Mouse (Mus musculus) frontal cortex, adult (tissue): ENCODE results near the gene Shroom1.

Source experiments
- ATAC-seq: cut with Nextera tagmentation; 2 replicates; pipeline ENCODE4 v1.9.2; 2017; ENCODE audit warnings: mild to moderate bottlenecking, moderate library complexity, mixed read lengths; ENCODE audit not compliant: low TSS enrichment

The Shroom1 gene

DNA sequence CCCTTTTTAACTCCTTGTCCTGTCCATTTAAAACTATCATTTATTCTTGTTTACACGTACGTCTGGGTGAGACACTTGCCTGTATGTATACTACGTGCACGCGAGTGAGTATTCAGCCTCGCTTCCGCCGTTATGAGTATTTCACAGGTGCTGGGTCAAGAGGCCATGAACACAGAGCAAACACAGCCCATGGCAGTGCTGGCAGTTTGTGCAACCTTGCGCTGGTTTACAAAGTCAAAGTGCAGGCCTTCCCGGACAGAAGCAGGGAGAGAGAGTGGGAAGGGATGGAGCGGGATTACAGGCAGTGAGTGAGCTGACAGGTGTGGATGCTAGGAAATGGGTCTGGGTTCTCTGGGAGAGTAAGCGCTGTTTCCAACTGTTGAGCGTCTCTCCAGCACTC lies 10.8 kb upstream of the Shroom1 start:
- ATAC-seq, result no peak

DNA sequence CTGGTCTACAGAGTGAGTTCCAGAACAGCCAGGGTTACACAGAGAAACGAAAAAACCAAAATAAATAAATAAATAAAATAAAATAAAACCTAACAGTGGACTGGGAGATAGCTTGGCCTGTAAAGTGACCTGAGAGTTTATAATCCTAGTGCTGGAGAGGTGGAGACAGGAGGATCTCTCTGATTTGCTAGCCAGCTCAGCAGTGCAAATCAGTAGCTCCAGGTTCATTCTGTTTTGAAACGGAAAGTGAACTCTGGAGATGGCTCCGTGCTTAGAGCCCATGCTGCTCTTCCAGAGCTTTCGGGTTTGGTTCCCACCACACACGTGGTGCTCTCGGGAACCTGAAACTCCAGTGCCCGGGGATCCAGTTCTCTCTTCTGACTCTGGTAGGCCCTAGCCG lies 9.0 kb upstream of the Shroom1 start:
- no peak for ATAC-seq

DNA sequence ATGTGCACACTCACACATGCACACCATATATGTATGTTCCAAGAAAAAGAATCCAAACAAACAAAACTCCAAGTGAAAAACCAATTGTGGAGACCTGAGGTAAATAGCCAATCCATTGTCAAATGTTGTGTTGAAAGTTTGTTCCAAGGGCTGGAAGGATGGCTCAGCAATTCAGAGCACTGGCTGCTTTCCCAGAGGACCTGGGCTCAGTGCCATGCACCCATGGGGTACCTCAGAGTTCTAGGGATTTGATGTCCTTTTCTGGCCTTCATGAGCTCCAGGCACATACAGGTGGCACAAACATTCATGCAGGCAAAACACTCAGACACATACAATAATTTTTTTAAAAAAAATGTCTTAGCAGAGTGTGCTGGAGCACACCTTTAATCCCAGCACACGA lies 8.5 kb upstream of the Shroom1 start:
- no peak for ATAC-seq

DNA sequence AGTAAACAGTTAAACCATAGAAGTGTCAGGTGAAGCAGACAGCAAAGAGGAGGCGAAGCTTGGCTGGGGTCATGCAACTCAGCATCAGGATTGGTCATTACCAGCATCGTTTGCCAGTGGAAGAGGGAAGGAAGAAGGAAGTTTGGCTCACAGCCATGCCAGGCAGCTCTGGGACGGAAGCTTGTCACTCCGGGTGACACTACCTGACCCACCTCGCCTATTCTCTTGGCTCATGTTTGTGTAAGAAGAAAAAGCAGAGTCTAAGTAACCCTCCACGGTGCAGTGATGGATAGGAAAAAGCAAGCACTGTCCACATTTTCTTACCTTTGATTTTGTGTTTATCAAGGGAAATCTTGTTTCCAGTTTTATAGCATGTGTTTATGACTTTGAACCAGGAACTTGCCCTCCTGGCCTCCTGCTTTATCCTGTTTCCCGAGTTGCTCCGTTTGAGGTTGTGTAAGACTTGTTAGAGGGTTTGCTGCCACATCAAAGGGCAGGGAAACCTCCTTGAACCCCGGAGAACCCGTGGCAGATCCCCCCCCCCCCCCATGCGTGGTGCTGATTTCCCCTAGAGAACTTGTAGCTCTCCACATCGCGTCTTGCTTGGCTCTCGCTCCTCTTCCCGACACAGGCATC lies 6.8 kb upstream of the Shroom1 start:
- ATAC-seq, result no peak

DNA sequence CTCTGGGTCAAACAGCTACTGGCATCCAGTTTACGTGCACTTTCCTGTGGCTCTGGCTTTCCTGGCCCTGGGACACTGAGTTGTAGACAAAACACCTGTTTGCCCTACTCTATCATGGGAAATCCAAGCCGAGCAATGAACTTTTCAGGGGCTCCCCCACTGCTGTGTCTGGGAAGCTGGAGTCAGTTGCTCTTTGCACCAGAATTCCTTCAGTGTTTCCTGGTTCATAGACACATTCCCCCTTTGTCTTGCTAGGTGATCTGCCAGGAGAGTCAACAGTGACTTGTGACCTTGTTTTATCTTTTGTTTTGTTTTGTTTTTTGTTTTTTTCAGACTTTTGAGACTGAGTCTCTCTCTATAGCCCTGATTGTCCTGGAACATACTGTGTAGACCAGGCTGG lies 5.6 kb upstream of the Shroom1 start:
- no peak for ATAC-seq

DNA sequence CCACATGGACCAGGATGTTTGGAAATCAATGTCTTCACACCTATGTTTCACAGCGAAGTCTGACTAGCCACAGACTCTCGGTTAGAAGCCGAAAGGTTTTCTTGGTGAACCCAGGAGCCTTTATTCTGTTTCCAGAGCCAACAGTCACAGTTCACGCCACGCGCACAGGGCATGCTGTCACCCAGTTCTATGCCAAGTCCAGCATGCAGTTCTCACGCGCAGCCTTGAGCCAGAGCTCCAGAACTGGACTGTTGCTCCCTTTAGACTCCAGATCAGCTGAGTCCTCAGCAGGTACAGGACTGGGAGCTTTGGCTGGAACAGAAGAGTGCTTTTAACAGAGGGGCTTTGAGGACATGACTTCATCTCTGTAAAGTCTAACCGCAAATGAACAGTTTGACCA lies 4.6 kb upstream of the Shroom1 start:
- no peak for ATAC-seq

DNA sequence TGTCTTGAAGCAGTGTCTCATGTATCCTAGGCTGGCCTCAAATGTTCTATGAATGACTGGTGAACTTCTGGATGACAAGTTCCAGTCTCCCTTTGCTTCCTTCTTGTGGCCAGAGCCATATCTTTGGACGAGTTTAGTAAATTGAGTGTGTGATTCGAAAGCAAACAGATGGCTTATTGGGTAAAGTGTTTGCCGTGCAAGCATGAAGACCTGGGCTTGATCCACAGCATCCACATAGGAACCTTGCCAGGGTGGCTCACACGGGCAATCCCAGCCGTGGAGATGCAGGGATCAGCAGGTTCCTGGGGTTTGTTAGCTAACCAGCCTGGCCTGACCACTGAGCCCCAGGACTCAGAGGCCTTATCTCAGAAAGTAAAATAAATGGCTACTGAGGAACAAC lies 4.0 kb upstream of the Shroom1 start:
- no peak for ATAC-seq

DNA sequence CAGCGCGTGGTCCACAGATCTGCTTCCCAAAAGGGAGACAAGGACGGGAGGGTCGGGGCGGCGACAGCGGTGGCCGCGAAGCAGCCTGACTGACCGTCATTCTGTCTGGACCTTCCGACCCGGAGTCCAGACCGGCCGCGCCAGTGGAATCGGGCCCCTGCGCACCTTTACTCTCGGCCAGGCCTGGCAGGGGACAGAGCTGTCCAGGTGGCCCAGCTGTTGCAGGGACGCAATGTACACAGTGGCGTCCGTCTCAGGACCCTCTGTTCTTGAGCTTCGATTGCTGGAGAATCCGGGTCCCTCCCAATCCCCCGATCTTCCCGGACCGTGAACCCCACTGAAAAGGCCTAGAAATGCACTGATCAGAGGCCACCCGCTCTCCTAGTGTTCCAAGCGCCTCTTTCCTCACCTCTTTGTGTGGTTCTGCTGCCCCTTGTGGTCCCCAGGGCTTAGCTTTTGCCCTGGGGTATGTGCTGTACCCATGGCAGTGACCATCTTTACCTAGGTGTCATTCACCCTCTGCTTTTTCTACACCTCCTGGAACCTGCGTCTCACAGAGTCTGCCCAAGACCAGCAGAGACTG lies 458 bp downstream of the Shroom1 start:
- ATAC-seq, result no peak

DNA sequence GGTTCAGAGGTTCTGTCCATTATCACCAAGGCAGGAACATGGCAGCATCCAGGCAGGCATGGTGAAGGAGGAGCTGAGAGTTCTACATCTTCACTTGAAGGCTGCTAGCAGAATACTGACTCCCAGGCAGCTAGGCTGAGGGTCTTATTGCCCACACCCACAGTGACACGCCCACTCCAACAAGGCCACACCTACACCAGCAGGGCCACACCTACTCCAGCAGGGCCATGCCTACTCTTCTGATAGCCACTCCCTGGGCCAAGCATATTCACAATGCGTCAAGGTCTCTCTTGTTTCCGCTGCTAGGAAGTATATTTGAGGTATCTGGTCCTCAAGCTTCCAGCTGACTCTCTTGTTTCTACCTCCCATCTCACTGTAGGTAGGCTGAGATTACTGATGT lies 2.0 kb downstream of the Shroom1 start:
- ATAC-seq, result no peak

DNA sequence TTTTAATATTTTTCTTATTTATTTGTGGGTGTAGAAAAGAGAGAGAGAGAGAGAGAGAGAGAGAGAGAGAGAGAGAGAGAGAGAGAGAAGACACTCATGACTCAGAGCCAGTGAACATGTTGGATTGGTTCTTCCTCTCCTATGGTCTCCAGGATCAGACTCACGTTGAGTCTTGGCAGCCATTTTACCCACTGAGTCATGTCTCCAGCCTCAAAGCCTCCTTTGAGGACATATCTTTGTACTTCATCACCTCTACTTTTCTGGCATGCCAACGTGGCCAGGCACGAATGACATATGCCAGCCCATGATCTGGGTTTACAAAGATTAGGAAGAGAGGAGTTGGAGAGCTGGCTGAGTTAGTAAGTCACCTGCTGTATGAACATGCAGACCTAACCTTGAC lies 3.2 kb downstream of the Shroom1 start:
- no peak for ATAC-seq

DNA sequence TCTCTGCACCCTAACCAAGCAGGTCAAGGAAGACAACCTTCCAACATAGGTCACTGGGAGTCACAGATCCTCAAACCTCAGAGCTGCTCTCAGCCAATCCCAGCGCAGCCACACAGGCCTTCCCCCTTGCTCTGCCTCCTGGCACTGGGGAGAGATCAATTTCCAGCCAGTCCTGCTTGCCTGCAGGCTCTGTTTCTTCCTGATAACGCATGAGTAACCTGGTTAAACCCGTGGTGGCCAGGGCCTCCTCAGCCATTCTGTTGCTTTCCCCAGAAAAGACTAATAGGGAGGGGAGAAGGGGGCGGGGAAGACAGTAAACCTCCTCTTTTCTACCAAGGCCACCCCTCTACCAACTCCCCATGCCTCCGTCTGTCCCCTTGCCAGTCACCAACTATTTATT lies 4.7 kb downstream of the Shroom1 start:
- no peak for ATAC-seq

DNA sequence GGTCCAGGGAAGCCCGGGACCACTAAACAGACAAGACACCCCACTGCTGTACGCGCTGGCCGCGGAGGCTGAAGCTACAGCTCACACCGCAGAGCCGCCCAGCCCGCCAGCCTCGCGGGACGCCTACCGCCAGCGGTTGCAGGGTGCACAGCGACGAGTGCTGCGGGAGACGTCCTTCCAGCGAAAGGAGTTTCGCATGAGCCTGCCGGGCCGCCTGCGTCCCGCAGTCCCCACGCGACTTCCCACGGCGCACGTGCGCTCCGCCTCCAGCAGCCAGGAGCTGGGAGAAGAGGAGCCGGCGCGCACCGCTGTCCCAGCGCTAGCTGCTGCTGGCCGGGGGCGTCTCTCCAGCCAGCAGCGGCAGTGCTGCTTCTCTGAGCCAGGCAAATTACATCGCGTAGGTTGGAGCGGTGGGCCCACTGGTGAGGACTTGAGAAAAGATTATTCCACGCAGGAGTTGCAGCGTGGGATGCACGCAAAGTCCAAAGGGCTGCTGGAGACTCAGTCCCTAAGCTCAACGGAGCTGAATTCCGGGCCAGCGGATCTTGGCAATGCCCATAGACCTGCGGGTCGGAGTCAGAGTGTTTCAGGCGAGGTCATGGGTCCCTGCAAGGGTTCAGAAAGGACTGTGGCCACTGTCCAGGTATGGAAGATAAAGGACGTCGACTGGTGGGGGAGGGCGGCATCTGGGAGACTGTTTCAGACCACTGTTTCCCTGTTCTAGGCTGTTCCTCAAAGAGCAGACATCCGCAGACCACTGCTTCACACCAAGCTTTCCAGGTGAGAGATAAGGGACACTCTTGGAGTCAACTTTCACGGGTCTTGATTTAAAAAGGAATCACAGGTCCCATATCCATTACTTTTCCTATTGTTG lies 6.8 kb downstream of the Shroom1 start:
- peak; percentile 64 for ATAC-seq

DNA sequence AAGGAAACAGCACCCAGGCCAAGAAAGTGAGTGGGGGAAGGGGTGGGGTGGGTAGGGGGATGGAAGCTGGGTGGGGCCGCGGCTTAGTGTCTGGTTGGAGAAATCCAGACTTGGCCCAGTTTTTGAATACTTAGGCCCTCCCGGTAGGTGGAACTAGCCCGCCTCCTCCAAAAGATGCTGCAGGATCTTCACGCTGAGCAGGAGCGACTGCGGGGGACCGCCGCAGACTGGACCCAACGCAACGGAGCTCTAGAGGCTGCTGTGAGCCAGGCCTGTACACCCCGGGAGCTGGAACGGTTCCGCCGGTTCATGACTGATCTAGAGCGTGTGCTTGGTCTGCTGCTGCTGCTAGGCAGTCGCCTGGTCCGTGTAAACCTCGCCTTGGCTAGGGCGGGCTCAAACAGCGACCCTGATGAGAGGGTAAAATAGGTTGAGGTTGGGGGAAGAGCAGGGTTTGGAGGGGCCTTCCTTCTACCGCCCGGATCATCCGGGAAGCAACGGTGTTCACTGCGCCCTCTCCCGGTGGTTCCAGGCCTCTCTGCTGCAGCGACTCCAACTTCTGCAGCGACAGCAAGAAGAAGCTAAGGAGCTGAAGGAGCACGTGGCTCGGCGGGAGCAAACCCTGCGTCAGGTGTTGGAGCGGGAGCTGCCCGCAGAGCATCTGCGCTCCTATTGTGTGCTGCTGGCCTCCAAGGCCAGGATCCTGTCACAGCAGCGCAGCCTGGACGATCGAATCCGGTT lies 9.4 kb downstream of the Shroom1 start:
- ATAC-seq, result peak; percentile 44

DNA sequence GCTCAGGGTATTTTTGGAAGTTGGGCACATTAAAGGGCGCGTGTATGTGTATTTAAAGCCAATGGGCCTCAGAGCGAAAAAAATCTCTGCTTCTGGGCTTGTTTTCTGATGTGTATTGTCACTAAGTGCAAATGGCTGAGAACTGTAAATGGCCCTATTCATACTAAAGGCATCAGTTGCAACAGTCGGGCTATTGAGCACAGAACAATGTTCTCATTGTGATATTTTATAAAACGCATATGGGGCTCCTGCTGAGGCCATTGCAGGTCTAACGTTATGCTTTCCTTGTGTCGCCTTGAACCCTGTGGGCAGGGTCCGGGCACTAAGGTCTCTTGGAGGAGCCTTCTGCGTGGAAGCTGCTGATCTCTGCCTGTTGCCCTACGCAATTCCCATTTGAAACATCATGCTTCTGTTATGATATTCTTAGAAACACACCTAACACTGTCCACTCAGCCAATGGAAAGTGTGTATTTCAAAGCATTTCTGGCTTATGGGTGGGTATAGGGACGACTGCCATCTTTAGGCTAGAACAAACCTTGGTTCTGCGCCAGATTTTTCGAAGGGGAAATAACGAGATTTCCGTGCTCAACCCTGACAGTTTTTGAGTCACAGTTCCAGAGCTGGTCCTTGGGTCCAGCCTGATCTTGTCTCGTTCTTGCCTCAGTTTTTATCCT lies 12.4 kb downstream of the Shroom1 start:
- ATAC-seq, result peak; percentile 7; the same call in 1 of the 2 replicates

DNA sequence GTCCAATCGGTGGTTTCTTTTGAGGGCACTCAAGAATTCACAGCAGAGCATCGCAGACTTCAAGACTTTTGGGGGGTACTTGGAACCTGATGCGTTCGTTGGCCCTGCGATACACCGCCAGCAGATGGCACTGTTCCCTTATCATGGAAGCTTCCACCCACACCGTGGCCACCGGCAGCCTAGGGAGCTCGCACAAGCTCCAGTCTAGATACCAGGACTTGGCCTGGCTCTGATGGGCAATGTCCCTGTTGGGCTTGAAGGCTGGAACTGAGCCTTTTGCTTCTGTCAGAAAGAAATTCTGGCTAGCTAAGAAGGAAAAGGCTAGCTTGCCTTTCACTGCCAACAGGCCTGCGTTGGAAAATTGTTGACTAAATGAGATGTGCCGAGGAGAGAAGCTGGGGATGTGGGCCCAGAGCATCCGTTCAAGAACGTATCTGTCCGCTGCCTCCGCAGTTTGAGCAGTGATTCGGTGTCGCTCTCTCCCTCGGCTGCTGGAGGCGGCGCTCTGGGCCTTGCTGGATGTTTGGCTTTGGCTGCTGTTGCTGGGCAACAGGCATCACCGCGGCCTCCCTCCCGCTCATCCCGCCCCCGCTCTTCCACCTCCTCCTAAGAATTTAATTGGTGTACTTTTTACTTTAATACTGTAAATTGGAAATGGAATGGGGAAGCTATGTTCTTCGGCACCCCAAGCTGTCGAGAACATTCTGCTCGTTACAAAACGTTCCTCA lies 13.1 kb downstream of the Shroom1 start, which contains the start of gene Gm9837:
TSS of gene Gm9837 (minus strand) at position 512 of the 728 bp plus-strand sequence.
- peak; percentile 73 for ATAC-seq

DNA sequence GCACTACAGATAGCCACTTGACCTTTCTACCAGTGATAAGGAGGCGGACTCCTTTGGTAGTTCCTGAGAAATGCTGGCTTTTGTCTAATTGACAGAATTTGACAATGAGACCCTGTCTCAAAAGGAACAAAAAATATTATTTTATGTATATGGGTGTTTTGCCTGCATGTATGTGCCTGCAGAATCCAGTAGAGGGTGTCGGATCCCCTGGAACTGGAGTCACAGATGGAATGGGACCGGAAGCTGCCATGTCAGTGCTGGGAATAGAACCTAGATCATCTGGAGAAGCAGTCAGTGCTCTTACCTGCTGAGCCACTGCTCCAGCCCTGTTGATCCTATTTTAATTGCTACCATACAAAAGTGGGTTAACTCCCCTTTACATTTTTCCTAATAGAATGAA lies 15.7 kb downstream of the Shroom1 start:
- no peak for ATAC-seq

DNA sequence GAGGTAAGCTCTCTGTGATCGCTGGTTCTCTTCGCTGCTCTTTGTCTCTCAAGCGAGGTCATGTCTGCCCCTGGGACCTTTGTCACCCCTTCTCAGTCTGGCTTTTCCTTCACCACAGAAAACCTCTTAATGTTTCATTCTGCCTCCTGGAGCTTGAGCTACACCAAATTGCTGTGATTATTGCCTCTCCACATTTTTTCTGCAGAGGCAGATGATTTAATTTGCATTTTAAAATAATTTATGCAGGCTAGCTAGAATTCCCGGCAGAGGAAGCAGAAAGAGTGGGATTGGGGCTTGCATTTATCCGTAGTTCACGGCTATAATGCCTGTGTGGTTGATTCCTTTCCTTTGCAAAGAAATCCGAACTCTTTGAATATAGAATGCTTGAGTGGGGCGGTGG lies 18.6 kb downstream of the Shroom1 start:
- ATAC-seq, result peak; percentile 13; the same call in 1 of the 2 replicates

DNA sequence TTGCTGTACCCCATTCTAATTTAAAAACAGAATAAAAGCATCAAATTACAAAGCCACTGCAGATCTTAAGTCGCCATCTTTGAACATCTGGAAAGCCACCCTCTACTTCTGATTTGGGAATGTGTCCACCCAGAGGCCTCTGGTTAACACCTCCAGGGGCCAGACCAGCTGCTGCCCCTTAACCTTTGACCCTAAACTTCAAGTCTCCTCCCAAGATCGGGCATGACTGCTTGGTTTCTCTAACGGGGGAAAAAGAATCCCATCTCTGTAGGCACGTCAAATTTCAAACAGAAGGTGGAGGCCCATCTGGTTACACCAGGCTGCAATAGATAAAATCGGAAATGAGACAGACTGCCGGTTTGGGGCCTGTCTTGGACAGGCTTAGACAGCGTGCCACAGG lies 20.8 kb downstream of the Shroom1 start:
- no peak for ATAC-seq

DNA sequence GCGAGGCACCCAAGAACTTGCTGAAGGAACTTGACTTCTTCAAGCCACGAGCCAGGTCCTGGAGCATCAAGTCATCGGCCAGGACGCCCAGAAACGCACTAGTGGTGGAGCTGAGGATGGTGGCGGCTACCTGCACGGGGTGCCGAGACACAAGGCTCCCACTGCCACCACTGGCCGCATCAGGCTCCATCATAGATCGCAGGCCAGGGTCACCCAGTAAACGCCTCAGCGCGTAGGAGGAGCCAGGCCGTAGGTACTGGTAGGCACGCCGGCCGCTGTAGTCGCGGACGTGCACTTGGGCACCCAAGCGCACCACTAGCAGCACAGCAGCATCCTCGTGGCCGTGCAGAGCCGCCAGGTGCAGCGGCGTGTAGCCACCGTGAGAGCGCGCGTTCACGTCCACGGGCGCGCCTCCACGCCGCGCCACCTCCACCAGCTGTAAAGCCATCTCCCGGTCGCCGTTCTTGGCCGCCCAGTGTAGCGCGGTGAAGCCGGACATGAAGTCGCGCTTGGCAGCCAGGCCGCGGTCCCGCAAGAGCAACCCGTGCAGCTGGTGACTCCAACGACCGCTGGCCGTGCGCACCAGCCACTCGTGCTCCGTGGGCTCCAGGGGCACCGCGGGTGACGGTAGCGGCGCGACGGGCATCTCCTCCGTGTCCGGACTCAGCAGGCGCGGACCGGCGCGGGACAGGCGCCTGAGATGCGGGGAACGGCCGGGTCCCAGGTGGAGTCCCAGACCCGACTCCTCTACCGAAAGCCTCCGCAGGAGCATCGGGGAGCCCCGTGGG lies 21.6 kb downstream of the Shroom1 start:
- peak; percentile 15; the same call in 1 of the 2 replicates for ATAC-seq

DNA sequence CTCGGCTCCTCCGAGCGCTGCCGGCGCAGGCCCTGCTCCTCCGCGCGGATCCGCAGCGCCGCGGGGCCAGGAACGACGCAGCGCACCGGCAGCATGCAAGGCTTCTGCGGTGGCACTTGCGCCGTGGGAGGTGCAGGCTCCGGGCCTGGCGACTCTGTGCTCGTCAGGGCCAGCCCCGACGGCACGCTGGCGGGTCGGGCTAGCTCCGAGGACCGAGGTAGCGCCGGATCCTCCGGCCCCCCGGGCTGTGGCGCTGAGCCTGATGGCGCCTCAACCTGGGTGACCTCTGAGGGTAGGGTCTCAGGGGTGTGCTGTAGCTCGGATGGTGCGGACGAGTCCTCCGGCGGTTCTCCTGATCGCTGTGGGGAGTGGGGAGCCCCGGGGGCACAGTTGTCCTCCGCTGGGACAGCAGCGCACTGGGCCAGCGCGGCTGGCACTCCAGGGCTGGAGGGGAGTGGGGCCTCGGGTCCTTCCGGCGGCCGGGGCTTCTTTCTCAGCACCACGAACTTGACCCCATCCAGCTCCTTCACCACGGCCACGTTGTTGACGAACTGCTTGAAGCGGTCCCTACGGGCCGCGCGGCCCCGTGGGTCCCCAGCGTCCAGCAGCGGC lies 22.3 kb downstream of the Shroom1 start:
- peak; percentile 50 for ATAC-seq
